In the genomic region with DNA sequence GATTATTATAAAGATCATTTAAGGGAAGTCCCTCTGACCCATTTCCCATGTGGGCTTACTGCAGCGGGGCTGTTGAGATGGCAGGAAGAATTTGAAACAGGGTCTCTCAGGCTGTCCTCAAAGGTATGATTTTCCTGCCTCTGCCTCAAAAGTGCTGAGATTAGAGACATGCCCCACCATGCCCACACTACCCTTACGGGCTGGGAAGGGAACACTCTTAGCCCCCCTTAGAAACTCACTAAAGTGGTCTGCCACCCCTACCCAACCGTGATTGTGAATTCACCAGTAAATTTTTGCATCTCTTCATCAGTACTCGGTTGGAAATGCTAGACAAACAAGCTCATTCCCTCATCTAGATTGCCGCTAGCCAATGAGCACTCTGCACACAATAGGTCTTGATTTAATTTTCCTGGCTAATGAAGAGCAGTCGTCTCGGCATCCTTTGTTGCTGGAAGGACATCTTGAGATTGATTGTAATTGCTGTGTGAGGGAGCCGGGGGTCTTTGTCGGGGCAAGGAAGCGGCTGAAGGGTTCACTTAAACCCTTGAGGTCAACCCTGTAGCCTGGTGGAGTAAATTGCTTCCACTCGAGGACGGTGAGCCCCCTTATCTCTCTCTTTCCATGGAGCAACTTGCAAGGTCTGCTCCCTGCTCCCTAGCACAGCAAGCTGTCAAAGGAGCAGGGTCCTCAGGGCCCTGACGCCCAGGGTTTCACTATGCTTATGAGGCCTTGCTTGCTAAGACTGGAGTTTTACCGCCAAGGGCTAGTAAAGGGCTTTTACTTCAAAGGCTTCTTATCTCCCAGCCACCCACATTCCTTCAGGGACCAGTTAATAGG, we compare ENCODE assay signal across 10 mouse cellular contexts. TPM values are rescaled to one million over a fixed set of nuclear protein-coding genes. Genes with fewer than 3 reads are reported as not detected.
A peak's percentile ranks its signal among the peaks of the same experiment; 100 is the strongest.
DNase-seq lines count a peak whose midpoint lies in the region; ATAC-seq lines count a peak whose summit lies in the region.
"Had no signal": no experiment of that assay in that cellular context is flagged by ENCODE, and none has a peak within 500 bp of the region (broad histone marks: within the 10 kb centered on the region; RNA-seq: fewer than 3 reads in every experiment).

No protein-coding gene starts in this region.

- no peak for ATAC-seq in heart, embryonic 11.5 days (replicated peaks; ENCODE audit: insufficient number of reproducible peaks, low FRiP score, low TSS enrichment)
- peak; percentile 34; the same call in 1 of the 2 replicates for ATAC-seq in forebrain, embryonic 15.5 days (replicated peaks)
- peak; percentile 67; the same call in 1 of the 2 replicates for ATAC-seq in midbrain, embryonic 14.5 days (ENCODE audit: low FRiP score, low TSS enrichment)
- ATAC-seq in megakaryocyte, adult 5-6 weeks (ENCODE audit: poor library complexity, severe bottlenecking) = no peak
- ATAC-seq: Patski had no signal

- no peak overlapping the region for H3K9ac ChIP-seq in heart, embryonic 11.5 days (ENCODE audit: low read depth, low read length)
- H3K9ac ChIP-seq in forebrain, embryonic 15.5 days (replicated peaks) = no peak overlapping the region
- H3K9ac ChIP-seq in midbrain, embryonic 14.5 days (replicated peaks; ENCODE audit: low read length) = no peak overlapping the region
- H3K9ac ChIP-seq: stomach, embryonic 15.5 days had no signal

- H3K9me3 ChIP-seq in heart, embryonic 11.5 days (replicated peaks; ENCODE audit: control insufficient read depth, low read length) = no peaks in the 10 kb centered on the region
- no peaks in the 10 kb centered on the region for H3K9me3 ChIP-seq in forebrain, embryonic 15.5 days
- H3K9me3 ChIP-seq in midbrain, embryonic 14.5 days (ENCODE audit: control insufficient read depth, low read length) = no peaks in the 10 kb centered on the region
- H3K9me3 ChIP-seq: stomach, embryonic 15.5 days had no signal

- no peak overlapping the region for H3K27ac ChIP-seq in heart, embryonic 11.5 days (ENCODE audit: low read depth, low read length)
- peak overlapping the region; percentile 19 for H3K27ac ChIP-seq in forebrain, embryonic 15.5 days (replicated peaks)
- H3K27ac ChIP-seq in midbrain, embryonic 14.5 days (replicated peaks; ENCODE audit: low read depth, low read length) = peak overlapping the region; percentile 53; the same call in 1 of the 2 replicates
- H3K27ac ChIP-seq: stomach, embryonic 15.5 days had no signal

- intact Hi-C loops in heart, postnatal 14 days (cut with DNase I) = loop anchor here (5.0 kb wide), 3 partner anchors 42 to 233 kb away; no protein-coding TSS in a partner anchor
- intact Hi-C loops in left cerebral cortex, postnatal 36 days (cut with DNase I) = loop anchor here (5.0 kb wide), 1 partner anchor 238 kb away; no protein-coding TSS in a partner anchor

- peaks cover 10% of the 10 kb centered on the region for H3K4me1 ChIP-seq in heart, embryonic 11.5 days (ENCODE audit: control insufficient read depth, insufficient read depth, low read length)
- H3K4me1 ChIP-seq in forebrain, embryonic 15.5 days = peaks cover 20% of the 10 kb centered on the region
- H3K4me1 ChIP-seq in midbrain, embryonic 14.5 days (ENCODE audit: control insufficient read depth, insufficient read depth, low read length) = peaks cover 17% of the 10 kb centered on the region
- H3K4me1 ChIP-seq: stomach, embryonic 15.5 days had no signal

- no peaks in the 10 kb centered on the region for H3K36me3 ChIP-seq in heart, embryonic 11.5 days (ENCODE audit: control insufficient read depth, insufficient read depth, low read length)
- H3K36me3 ChIP-seq in forebrain, embryonic 15.5 days = no peaks in the 10 kb centered on the region
- H3K36me3 ChIP-seq in midbrain, embryonic 14.5 days (ENCODE audit: control insufficient read depth, insufficient read depth, low read length) = no peaks in the 10 kb centered on the region
- H3K36me3 ChIP-seq: stomach, embryonic 15.5 days had no signal

- H3K27me3 ChIP-seq in heart, embryonic 11.5 days (ENCODE audit: control insufficient read depth, insufficient read depth, low read length) = no peaks in the 10 kb centered on the region
- H3K27me3 ChIP-seq in forebrain, embryonic 15.5 days = no peaks in the 10 kb centered on the region
- H3K27me3 ChIP-seq in midbrain, embryonic 14.5 days (ENCODE audit: control insufficient read depth, insufficient read depth, low read length) = no peaks in the 10 kb centered on the region
- H3K27me3 ChIP-seq: Patski; stomach, embryonic 15.5 days had no signal

- H3K4me3 ChIP-seq in heart, embryonic 11.5 days (ENCODE audit: low read depth, low read length) = no peak overlapping the region
- no peak overlapping the region for H3K4me3 ChIP-seq in forebrain, embryonic 15.5 days
- H3K4me3 ChIP-seq in midbrain, embryonic 14.5 days (replicated peaks; ENCODE audit: low read depth, low read length) = no peak overlapping the region
- H3K4me3 ChIP-seq: stomach, embryonic 15.5 days had no signal

- DNase-seq in heart, postnatal 14 days = no peak
- DNase-seq in embryo, embryonic 10 days (ENCODE audit: low spot score) = peak; percentile 74
- DNase-seq in midbrain, embryonic 14.5 days = peak; percentile 75
- no peak for DNase-seq in gastrocnemius, adult 8-10 months (ENCODE audit: low spot score in 2 of 2)
- DNase-seq in left cerebral cortex, postnatal 36 days (ENCODE audit: low spot score in 2 of 2) = no peak

- 19% methylated on average over 14 of the region's 14 CpGs for WGBS in heart, embryonic 11.5 days (ENCODE audit: insufficient replicate concordance)
- WGBS in forebrain, embryonic 15.5 days = 14% methylated on average over 14 of the region's 14 CpGs
- WGBS in midbrain, embryonic 14.5 days = 5% methylated on average over 14 of the region's 14 CpGs

- H3K4me2 ChIP-seq in heart, embryonic 11.5 days = peak overlapping the region; percentile 6; the same call in 1 of the 2 replicates
- H3K4me2 ChIP-seq in forebrain, embryonic 15.5 days (replicated peaks) = no peak overlapping the region
- H3K4me2 ChIP-seq in midbrain, embryonic 14.5 days (ENCODE audit: low read length) = no peak overlapping the region
- H3K4me2 ChIP-seq: stomach, embryonic 15.5 days had no signal

RNA-seq across cellular contexts. Expression of gene Tiam2, which starts 51.7 kb away (rescaled TPM):
- polyA plus RNA-seq in heart, embryonic 11.5 days (2014; fragmentation: Nextera tagmentation; extraction: Ambion mirVana) = 3.2 and 4.4 TPM in 2 replicates
- total RNA-seq in heart, postnatal 14 days (2021) = 1 to 10 TPM; 2.7 to 2.8 TPM
- polyA plus RNA-seq in forebrain, embryonic 15.5 days (2015; fragmentation: Nextera tagmentation; extraction: Ambion mirVana) = 119 and 122 TPM in 2 replicates
- polyA plus RNA-seq in midbrain, embryonic 14.5 days (2014; fragmentation: Nextera tagmentation; extraction: Ambion mirVana) = 2.1 and 3.1 TPM in 2 replicates
- total RNA-seq in gastrocnemius, adult 8-10 months (2022) = 1 to 10 TPM; 2.3 to 4.1 (median 2.8) TPM
- total RNA-seq in megakaryocyte, adult 5-6 weeks (2015) = 23.7 and 24.5 TPM in 2 replicates
- 37.3 and 42.3 TPM in 2 replicates for total RNA-seq in megakaryocyte, adult 5-6 weeks (2017)
- total RNA-seq in left cerebral cortex, postnatal 36 days (2021) = 10 to 100 TPM; 91.2 to 95.7 TPM

Comparison
In these comparisons a context has a peak if more than half of its experiments do, and no peak if none do; other contexts are left out.
1. ATAC-seq: peak in forebrain, embryonic 15.5 days (single experiment) and midbrain, embryonic 14.5 days (single experiment); none in heart, embryonic 11.5 days (single experiment) and megakaryocyte, adult 5-6 weeks (single experiment).
2. DNase-seq: peak in embryo, embryonic 10 days (single experiment) and midbrain, embryonic 14.5 days (single experiment); none in heart, postnatal 14 days (0 of 2), gastrocnemius, adult 8-10 months (0 of 2) and left cerebral cortex, postnatal 36 days (0 of 2).
3. RNA of gene Tiam2, which starts 51.7 kb away (total RNA-seq): 91.2 to 95.7 TPM in left cerebral cortex, postnatal 36 days and 23.7 to 42.3 TPM in megakaryocyte, adult 5-6 weeks; 2.3 to 4.1 TPM in gastrocnemius, adult 8-10 months and 2.7 to 2.8 TPM in heart, postnatal 14 days; every median in the first group is over 4 times any median in the second.